Mouse (Mus musculus) liver, embryonic 13.5 days (tissue): ENCODE results near the gene Psmd3. TPM values are rescaled to one million over a fixed set of nuclear protein-coding genes. Genes with fewer than 3 reads are reported as not detected.

ENCODE experiments used
- ATAC-seq: fragments of 200-750 bp; cut with Nextera tagmentation; 2 replicates; pipeline ENCODE4 v1.8.0; 2017; ENCODE audit warnings: low read depth, mild to moderate bottlenecking, moderate number of reproducible peaks, moderate library complexity
- DNase-seq: peaks from one replicate; pipeline ENCODE4 v3.0.0; 2022
- H3K27ac ChIP-seq: fragments of 300-500 bp; sonication (generic); 2 replicates; pipeline ENCODE4 v1.5.1; 2015; ENCODE audit warnings: moderate library complexity, mild to moderate bottlenecking, inconsistent platforms
- H3K27me3 ChIP-seq: fragments of 300-500 bp; sonication (generic); 2 replicates; pipeline ENCODE4 v1.6.1; 2015; ENCODE audit warnings: mild to moderate bottlenecking, inconsistent platforms
- H3K36me3 ChIP-seq: fragments of 300-500 bp; sonication (generic); 2 replicates; pipeline ENCODE4 v1.6.1; 2015; ENCODE audit warnings: mild to moderate bottlenecking, inconsistent platforms
- H3K4me1 ChIP-seq: fragments of 300-500 bp; sonication (generic); replicated peaks from 2 replicates; pipeline ENCODE4 v1.6.1; 2015; ENCODE audit warnings: inconsistent platforms
- H3K4me2 ChIP-seq: fragments of 300-500 bp; sonication (generic); 2 replicates; pipeline ENCODE4 v1.6.1; 2015; ENCODE audit warnings: inconsistent platforms, mild to moderate bottlenecking, moderate library complexity
- H3K4me3 ChIP-seq: fragments of 300-500 bp; sonication (generic); replicated peaks from 2 replicates; pipeline ENCODE4 v1.5.1; 2015; ENCODE audit warnings: mild to moderate bottlenecking, inconsistent platforms
- H3K9ac ChIP-seq: fragments of 300-500 bp; sonication (generic); 2 replicates; pipeline ENCODE4 v1.6.1; 2015; ENCODE audit warnings: mild to moderate bottlenecking, inconsistent platforms
- H3K9me3 ChIP-seq: fragments of 300-500 bp; sonication (generic); replicated peaks from 2 replicates; pipeline ENCODE4 v1.6.1; 2016; ENCODE audit warnings: inconsistent platforms
- WGBS: fragments of 180-500 bp; shearing (Covaris S2); methylation state at CpG from one replicate; pipeline ENCODE4 v1.1.7; 2015; ENCODE audit not compliant: insufficient replicate concordance; 5-methylcytosine and 5-hydroxymethylcytosine counted together
- polyA plus RNA-seq: library from polyadenylated mRNA; unstranded; fragments of >200 nt; fragmentation: Nextera tagmentation; extraction: Ambion mirVana; gene quantifications from 2 replicates; pipeline ENCODE4 v1.2.1, GENCODE M21; 2015

Psmd3 gene
- polyA plus RNA-seq, 1 experiment from 2014 or later = 143 TPM

DNA sequence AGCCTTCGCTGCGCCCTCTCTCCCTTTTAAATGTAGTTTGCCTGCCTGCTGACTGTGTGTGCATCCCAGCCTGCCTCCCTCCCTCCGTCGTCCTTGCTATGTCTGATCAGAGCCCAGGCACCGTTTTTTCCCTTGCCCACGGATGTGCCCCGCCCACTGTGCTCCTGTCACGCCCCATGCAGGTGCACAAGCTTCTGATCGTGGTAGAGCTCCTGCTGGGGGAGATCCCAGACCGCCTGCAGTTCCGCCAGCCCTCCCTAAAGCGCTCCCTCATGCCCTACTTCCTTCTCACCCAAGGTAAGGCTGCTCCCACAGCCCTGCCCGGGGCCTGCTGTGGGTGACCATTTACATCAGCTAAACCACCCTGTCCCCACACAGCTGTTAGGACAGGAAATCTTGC lies 10.8 kb downstream of the Psmd3 start:
- Histone ChIP-seq H3K9me3 (no peaks in the 10 kb centered on the region), H3K27me3 (no peaks in the 10 kb centered on the region), H3K27ac (no peak overlapping the region), H3K4me2 (no peak overlapping the region), H3K4me1 (no peaks in the 10 kb centered on the region), H3K4me3 (no peak overlapping the region), H3K36me3 (peaks cover 82% of the 10 kb centered on the region), H3K9ac (no peak overlapping the region)
- ATAC-seq (no peak), DNase-seq (no peak)
- WGBS = 64% methylated on average over 13 of the region's 13 CpGs

DNA sequence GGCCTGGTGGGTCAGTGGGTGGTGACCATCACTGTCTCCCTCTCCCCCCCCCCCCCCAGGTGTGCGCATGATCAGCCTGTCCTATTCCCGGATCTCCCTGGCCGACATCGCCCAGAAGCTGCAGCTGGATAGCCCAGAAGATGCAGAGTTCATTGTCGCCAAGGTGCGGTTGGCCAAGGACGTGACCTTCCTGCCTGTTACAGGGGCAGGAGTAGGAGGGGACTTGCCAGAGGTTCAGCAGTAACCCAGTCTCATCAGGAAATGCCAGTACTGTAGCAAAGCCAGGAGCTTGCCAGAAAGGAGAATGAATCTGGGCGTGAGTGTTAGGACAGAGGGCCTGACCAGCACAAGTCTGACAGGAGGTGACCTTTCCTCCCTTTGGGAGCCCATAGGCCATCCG lies 11.4 kb downstream of the Psmd3 start:
- Histone ChIP-seq H3K27ac (no peak overlapping the region), H3K9me3 (no peaks in the 10 kb centered on the region), H3K27me3 (no peaks in the 10 kb centered on the region), H3K4me2 (no peak overlapping the region), H3K9ac (no peak overlapping the region), H3K4me3 (no peak overlapping the region), H3K36me3 (peaks cover 78% of the 10 kb centered on the region), H3K4me1 (no peaks in the 10 kb centered on the region)
- DNase-seq = no peak
- ATAC-seq = no peak
- WGBS = 86% methylated on average over 9 of the region's 9 CpGs

DNA sequence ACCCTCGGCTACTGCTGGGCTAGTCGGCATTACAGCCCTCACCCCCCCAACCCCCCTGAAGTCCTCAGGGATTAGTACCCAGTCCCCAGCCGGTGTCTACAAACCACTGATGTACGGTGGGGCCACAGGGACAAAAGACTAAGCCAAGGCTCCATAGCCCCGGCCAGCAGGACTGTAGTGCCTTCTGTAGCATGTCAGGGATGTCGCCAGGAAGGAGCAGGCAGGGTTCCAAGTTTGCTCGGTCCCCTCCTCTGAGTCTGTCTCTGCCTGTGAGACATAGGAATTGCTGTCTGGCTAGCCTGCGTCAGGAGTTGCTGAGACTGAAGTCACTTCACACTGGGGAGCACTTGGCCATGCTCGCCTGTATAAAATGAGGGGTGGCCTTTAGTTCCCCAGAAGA lies 11.9 kb downstream of the Psmd3 start:
- H3K9me3 ChIP-seq = no peaks in the 10 kb centered on the region

DNA sequence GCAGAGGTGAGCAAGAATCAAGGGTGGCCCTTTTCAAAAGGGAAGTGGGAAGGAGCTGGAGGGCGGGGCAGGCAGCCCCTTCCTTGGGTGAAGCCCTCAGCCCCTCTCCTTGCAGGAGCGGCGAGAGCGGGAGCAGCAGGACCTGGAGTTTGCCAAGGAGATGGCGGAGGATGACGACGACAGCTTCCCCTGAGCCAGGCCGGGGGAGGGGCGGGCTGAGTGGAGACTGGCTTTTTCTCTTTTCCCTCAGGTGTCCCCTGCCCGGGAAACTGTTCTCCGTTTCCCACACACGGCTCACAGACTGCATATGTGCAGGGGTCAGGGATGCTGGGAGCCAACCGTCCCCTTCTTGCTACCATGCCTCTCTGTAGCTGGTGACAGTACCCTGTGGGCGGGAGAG lies 13.1 kb downstream of the Psmd3 start:
- Histone ChIP-seq H3K9me3 (no peaks in the 10 kb centered on the region), H3K27ac (no peak overlapping the region), H3K4me2 (no peak overlapping the region), H3K4me3 (no peak overlapping the region), H3K4me1 (no peaks in the 10 kb centered on the region), H3K36me3 (peaks cover 63% of the 10 kb centered on the region), H3K9ac (no peak overlapping the region), H3K27me3 (no peaks in the 10 kb centered on the region)
- DNase-seq = no peak
- 84% methylated on average over 14 of the region's 14 CpGs for WGBS
- ATAC-seq = no peak

More for the DNA sequence above, 11.9 kb downstream of the Psmd3 start:
- Histone ChIP-seq H3K4me1 (no peaks in the 10 kb centered on the region), H3K27me3 (no peaks in the 10 kb centered on the region), H3K36me3 (peaks cover 75% of the 10 kb centered on the region), H3K4me3 (no peak overlapping the region), H3K27ac (no peak overlapping the region), H3K9ac (no peak overlapping the region), H3K4me2 (no peak overlapping the region)
- 79% methylated on average over 9 of the region's 9 CpGs for WGBS
- ATAC-seq = no peak
- DNase-seq = no peak

DNA sequence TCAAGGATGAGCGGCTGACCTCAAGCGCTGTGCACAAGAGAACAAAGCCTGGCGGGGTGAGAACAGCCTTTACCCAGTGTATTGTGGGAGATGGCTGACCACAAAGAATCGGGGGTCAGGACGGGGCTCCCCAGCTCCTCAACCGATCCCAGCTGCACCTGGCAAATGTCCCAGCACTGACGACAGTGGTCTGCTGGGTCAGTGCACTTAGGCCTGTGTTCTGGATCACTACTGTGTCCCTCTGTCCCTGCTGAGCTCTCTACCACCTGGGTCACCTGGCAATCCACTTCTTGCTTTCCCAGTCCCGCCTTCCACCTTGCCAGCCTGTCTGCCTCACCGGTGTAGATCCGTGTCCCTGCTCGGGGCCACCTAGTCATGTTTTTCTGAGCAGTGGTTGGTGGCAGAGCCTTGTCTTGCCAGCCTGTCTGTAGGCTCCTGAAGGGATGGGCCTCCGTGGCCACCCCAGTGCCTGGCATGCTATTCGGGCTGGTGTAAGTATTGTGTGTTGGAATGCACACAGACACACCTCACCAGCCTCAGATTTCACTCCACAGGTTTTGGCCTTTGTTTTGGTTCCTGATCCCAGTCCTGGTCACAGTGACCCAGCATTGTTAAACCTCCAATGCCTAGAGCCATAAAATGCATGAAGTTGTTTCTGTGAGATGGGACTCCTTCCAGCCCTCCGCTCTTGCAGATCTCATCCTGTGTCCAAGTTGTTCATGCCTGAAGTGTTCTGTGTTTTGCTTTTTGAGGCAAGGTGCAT lies 14.3 kb downstream of the Psmd3 start:
- Histone ChIP-seq H3K9ac (no peak overlapping the region), H3K27ac (no peak overlapping the region), H3K4me1 (no peaks in the 10 kb centered on the region), H3K4me3 (no peak overlapping the region), H3K4me2 (no peak overlapping the region), H3K9me3 (no peaks in the 10 kb centered on the region), H3K27me3 (no peaks in the 10 kb centered on the region), H3K36me3 (peaks cover 51% of the 10 kb centered on the region)
- no peak for DNase-seq
- no peak for ATAC-seq
- WGBS = 81% methylated on average over 14 of the region's 14 CpGs

GRCm38 (mm10) chr11:98697225-98697624 lies 14.9 kb downstream of the Psmd3 start:
- Histone ChIP-seq H3K9me3 (no peaks in the 10 kb centered on the region), H3K9ac (no peak overlapping the region), H3K4me2 (no peak overlapping the region), H3K27ac (no peak overlapping the region), H3K4me1 (no peaks in the 10 kb centered on the region), H3K27me3 (no peaks in the 10 kb centered on the region), H3K4me3 (no peak overlapping the region), H3K36me3 (peaks cover 45% of the 10 kb centered on the region)
- ATAC-seq = no peak
- 83% methylated on average over 12 of the region's 12 CpGs for WGBS
- DNase-seq = no peak

- 72% methylated on average over 16 of the region's 16 CpGs for WGBS
Measured at GRCm38 (mm10) chr11:98698849-98699640, 16.7 kb downstream of the Psmd3 start.

DNA sequence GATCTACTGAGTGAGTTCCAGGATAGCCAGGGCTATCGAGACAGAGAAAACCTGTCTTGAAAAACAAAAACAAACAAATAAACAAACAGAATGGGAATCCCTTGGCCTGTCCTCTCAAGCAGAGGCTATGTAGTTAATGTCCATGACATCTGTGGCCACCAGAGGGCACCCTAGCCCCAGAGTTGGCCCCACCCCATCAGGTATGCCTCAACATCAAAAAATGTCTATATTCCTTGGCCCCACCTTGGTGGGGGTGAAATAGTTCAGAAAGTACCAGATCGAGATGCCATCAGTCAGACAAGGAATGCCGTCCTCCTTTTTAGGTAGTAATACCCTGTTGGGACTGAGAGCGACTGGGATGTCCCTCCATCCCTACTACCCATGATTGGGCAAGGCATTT lies 17.6 kb downstream of the Psmd3 start:
- DNase-seq = peak; percentile 64

More at GRCm38 (mm10) chr11:98698849-98699640, 16.7 kb downstream of the Psmd3 start:
- DNase-seq (no peak), ATAC-seq (no peak)
- H3K36me3 ChIP-seq = peaks cover 27% of the 10 kb centered on the region
- no peak overlapping the region for H3K4me3 ChIP-seq
- no peak overlapping the region for H3K9ac ChIP-seq
- H3K27me3 ChIP-seq = no peaks in the 10 kb centered on the region
- 0 out of 2 replicates have a peak, but pooled peaks cover 7% of the 10 kb centered on the region for H3K4me1 ChIP-seq
- H3K27ac ChIP-seq = no peak overlapping the region
- H3K9me3 ChIP-seq = no peaks in the 10 kb centered on the region
- H3K4me2 ChIP-seq = no peak overlapping the region

GRCm38 (mm10) chr11:98701213-98701670 lies 18.9 kb downstream of the Psmd3 start, which contains the start of gene Csf3:
Gene Csf3 (plus strand): TSS chr11:98701263.
- H3K4me2 ChIP-seq = no peak within 1 kb of the TSS
- 52% methylated on average over 10 of the region's 10 CpGs for WGBS
- H3K36me3 ChIP-seq = peaks cover 26% of the 10 kb centered on the region
- H3K9me3 ChIP-seq = no peaks in the 10 kb centered on the region
- 0 out of 2 replicates have a peak, but pooled peaks cover 7% of the 10 kb centered on the region for H3K4me1 ChIP-seq
- no peak within 1 kb of the TSS for H3K9ac ChIP-seq
- DNase-seq (no peak), ATAC-seq (no peak)
- no peak within 1 kb of the TSS for H3K27ac ChIP-seq
- no peak within 1 kb of the TSS for H3K4me3 ChIP-seq
- H3K27me3 ChIP-seq = no peaks in the 10 kb centered on the region

More for the DNA sequence above, 17.6 kb downstream of the Psmd3 start:
- Histone ChIP-seq H3K36me3 (peaks cover 26% of the 10 kb centered on the region), H3K27me3 (no peaks in the 10 kb centered on the region), H3K9me3 (no peaks in the 10 kb centered on the region), H3K27ac (no peak overlapping the region), H3K4me1 (0 out of 2 replicates have a peak, but pooled peaks cover 7% of the 10 kb centered on the region), H3K9ac (no peak overlapping the region), H3K4me3 (no peak overlapping the region), H3K4me2 (no peak overlapping the region)
- peak; percentile 19; the same call in 1 of the 2 replicates for ATAC-seq
- 34% methylated on average over 4 of the region's 4 CpGs for WGBS

- H3K27ac ChIP-seq = no peak overlapping the region
- 69% methylated on average over 5 of the region's 5 CpGs for WGBS
- ATAC-seq (0 out of 2 replicates have a peak, but pooled peaks have one; percentile 22), DNase-seq (no peak)
- no peak overlapping the region for H3K4me3 ChIP-seq
- no peaks in the 10 kb centered on the region for H3K27me3 ChIP-seq
- peaks cover 32% of the 10 kb centered on the region for H3K36me3 ChIP-seq
- no peak overlapping the region for H3K9ac ChIP-seq
- H3K9me3 ChIP-seq = no peaks in the 10 kb centered on the region
- H3K4me2 ChIP-seq = no peak overlapping the region
- H3K4me1 ChIP-seq = 0 out of 2 replicates have a peak, but pooled peaks cover 9% of the 10 kb centered on the region
Measured at GRCm38 (mm10) chr11:98702323-98702722, 20.0 kb downstream of the Psmd3 start.

DNA sequence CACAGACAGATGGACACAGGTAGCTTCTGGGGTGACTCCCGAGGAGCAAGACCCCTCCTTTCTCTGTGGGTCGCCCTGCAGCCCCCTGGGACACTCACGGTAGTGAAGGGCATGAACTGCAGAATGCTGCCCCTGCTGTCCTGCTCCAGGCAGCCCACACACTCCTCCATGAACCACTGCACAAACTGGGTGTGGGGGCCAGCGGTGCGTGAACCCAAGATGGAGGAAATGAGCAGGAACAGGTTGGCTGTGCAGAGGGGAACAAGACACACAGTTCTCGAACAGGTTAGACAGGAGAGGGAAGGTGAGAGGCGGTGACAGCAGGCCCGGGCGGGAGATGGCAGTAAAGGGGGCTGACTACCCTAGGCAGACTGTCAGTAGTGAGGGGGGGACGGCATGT lies 22.7 kb downstream of the Psmd3 start:
- Histone ChIP-seq H3K9me3 (no peaks in the 10 kb centered on the region), H3K36me3 (peaks cover 56% of the 10 kb centered on the region), H3K4me1 (peaks cover 32% of the 10 kb centered on the region), H3K4me2 (no peak overlapping the region), H3K27ac (no peak overlapping the region), H3K4me3 (no peak overlapping the region), H3K27me3 (no peaks in the 10 kb centered on the region), H3K9ac (no peak overlapping the region)
- no peak for ATAC-seq
- DNase-seq = no peak
- WGBS = 85% methylated on average over 10 of the region's 10 CpGs
